Mouse (Mus musculus) c-Kit-positive CD71-positive TER-119-positive erythroid progenitor cells, embryonic 14.5 days (primary cell): ENCODE data around the gene Gm12184.
A peak's percentile ranks its signal among the peaks of the same experiment; 100 is the strongest.
"Not testable (repeated sequence)": the region's sequence is repeated elsewhere in the genome, so short reads cannot be mapped to it uniquely, and the experiment has no call there.

ENCODE experiments used
- DNase-seq: peaks from one replicate; pipeline ENCODE4 v3.0.0-alpha.2; 2013; ENCODE audit warnings: low spot score

Gm12184 gene

DNA sequence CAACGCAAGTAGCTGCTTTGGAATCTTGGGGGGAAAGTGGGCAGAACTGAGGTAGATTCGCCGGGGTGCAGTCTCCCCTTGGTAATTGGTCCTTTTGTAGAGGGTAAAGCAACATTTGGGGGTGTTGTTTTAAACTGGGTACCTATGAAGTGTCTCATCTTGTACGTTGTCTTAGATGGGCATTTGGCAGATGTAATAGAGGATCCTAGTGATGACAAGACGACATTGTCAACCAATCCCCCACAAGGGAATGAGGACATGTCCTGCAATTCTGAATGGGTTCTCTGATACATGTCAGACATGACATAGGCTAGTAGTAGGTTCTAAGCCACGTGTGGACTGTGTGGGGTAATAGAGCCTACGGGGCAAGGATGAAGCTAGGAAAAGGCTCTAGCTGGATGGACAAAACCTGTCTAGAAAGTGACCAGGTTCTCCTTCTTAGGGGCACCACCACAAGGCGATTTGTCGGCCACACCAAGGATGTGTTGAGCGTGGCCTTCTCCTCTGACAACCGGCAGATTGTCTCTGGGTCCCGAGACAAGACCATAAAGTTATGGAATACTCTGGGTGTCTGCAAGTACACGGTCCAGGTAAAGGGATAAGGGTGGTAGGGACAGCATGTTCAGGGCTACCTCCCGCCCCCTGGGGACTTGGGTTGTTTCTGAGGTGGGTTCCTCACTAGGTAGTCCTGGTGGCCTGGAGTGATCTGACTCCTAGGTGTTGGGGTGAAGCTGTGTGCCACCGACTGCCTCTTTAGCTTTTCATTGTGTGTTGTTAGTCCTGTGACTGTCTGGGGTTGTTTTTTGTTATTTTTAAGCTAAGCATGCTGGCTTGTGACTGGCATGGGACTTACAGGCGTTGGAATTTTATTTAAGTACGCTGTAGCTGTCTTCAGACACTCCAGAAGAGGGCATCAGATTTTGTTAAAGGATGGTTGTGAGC is 24.4 kb downstream of the Gm12184 start:
- DNase-seq: no peak

DNA sequence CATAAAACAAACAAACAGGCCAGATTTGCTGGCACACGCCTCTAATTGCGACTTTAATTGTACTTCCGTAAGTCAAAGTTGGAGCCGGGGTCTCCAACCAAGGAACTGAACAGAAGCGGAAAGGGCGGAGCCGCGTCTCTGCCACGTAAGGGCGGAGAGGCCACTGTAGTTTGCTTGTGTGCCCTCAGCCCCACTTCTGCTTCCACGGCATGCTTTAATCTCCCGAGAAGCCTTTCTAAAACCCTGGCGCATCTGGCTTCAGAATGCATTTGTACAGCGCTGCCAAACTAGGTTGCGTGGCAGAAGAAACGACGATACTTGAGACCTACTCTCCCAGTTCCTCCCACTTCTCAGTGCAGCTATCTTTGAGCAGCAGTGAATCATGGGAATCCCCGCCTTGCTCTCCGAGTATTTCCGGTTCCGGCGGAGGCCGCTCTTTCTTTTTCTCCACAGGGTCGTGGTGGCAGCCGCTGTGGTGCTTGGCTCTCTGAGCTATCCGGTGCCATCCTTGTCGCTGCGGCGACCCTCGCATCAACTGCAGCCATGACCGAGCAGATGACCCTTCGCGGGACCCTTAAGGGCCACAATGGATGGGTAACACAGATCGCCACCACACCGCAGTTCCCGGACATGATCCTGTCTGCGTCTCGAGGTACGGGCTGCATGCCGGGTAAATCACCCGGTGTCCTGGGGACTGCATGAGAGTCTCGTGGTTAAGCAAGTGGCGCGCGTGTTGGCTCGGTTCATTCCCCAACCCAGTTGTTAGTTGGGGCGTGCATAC is 26.3 kb downstream of the Gm12184 start, which contains the start of gene Rack1:
Rack1 (plus strand) TSS at position 412 of the 781 bp plus-strand sequence.
- DNase-seq: peak; percentile 86

DNA sequence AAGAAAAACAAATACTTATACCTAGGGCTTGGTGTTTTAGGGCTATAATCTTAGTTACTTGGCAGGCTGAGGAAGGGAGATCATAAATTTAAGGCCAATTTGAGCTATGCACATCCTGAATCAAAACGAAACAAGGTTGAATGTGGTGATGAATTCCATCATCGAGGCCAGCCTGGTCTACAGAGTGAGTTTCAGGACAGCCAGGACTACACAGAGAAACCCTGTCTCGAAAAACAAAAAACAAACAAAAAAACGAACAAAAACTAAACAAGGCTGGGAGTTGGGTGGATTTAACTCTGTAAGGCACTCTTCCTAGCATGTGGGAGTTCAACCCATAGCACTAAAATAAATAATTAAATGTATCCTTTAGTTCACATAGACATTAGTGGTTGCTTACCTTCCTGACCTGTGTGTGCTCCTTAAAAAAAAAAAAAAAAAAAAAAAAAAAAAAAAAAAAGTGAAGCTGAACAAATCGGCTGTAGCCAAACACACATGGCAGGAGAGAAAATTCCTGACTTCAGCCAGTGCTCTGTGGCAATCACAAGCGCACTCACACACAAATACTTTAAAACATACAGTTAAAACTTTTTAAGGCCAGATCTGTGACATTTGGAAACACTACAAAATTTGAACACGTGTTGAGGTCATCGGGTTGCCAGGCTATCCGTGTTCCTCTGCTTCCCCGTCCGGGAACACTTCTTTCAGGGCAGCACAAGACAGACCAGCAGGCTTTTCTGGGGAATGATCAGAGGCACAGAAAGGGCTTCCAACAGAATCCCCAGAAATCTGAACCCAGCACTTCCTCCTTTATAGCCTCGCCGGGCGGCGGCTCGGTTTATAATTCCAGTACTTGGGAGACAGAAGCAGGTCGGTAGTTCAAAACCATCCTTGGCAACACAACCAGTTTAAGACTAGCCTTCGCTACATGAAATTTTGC is 27.2 kb downstream of the Gm12184 start:
- DNase-seq: no peak

DNA sequence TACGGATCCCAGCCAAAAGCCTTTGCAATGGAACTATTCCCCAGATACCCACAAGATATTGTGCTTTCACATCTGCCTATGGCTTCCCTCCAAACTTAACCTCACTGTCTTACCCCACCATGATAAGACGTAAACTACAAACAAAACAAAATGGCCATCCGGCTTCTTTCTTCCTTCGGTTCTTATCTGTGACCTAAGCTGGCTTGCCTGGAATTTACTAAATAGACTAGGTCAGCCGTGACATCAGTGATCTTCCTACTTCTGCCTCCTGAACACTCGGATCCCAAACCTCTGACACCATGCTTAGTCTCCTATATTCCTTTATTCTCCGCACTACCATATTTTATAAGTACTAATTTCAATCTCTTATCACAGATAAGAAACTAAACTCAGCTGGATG is 28.1 kb downstream of the Gm12184 start:
- no peak for DNase-seq

DNA sequence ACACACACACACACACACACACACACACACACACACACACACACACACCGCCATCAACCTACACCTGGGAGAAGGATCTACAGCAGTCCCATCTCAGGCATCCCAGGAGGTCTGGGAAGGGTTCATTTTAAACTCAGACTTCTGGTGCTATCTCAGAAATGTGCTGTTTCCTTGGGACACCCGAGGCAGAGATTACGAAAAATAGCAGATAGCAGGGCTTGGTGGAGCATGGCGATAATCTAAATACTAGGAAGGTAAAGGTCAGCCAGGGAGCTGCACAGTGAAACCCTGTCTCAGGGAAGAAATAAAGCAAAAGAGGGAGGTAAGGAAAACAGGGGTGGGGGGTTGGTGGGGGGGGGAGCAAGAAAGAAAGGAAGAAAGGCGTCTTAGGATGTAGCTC is 29.2 kb downstream of the Gm12184 start:
- DNase-seq: no peak

DNA sequence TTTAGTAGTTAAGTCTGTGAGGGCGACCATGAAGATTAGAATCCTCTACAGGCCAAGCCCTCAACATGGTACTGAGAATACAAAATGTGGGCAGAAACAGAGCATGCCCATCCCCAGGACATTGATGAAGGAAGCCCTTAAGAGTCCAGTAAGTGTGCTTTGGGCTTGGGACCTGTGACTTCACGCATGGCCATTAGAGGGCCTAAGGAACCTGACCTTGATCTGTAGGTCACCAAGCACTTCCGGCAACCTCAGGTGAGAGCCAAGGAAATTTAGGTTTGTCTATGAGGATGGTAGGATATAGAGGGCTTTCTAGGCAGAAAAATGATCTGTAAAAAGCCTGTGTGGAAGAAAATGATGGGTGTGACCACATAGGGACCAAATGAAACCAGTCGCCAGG is 30.2 kb downstream of the Gm12184 start:
- no peak for DNase-seq

DNA sequence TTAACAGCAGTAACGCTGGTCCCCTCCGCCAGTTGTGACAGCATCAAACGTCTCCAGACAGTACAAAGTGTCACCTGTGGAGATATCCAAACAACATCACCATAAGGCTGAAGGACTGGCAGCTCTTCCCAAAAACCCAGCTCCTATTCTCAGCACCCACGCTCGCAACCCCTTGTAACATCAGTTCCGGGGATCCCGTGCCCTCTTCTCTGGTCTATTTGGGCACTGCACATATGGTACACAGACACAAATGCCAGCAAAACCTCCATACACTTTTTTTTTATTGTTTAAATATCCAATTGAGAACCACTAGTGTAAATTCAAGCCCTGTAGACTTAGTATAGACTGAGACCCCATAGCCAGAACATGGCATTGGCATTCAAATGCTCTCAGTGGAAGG is 31.2 kb downstream of the Gm12184 start:
- no peak for DNase-seq

DNA sequence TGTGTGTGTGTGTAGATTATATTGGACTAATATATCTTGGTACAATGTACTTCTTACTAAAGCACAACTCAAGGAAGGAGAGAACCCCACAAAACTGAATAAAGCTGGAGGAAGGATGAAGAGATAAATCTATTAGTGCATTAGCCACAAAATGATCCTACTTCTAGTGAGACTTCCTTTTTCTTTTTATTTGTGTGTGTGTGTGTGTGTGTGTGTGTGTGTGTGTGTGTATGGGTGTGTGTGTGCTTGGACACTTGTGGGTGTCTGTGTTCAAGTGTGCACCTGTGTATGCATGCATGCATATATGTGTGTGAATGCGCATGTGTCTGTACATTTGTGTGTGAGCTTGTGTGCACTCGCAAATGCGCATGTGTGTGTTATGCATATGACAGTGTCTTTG is 33.3 kb downstream of the Gm12184 start:
- no peak for DNase-seq

DNA sequence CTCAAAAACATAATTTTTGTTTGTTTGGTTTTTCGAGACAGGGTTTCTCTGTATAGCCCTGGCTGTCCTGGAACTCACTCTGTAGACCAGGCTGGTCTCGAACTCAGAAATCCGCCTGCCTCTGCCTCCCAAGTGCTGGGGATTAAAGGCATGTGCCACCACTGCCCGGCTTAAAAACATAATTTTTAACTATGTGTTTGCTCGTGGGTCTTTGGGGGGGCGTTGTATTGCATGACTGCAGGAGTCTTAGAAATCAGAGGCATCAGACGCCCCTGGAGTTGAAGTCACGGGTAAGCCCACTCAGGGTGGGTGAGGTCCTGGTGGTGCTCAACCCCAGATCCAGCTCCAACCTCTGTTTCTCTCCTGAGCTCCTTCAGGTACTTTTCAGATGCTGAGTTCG is 34.6 kb downstream of the Gm12184 start:
- DNase-seq: not testable (repeated sequence)

DNA sequence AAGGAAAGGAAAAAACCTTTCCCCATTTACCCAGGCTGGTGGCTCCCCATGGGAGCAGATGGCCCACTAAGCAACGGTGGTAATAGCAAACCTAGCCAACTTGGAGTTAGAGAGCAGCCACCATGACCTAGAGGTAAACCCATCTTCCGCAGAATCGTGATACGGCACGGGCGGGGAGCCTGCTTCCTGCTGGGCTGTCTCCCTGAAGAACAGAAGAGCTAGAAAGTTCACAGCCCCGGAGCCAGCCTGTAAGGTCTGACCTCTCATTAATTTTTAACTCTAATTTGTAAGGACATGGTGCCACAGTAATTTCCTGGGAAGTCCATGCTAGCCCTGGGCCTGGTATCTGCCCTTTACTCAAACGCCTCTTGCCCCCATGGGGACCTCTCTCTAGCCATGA is 35.5 kb downstream of the Gm12184 start:
- no peak for DNase-seq

DNA sequence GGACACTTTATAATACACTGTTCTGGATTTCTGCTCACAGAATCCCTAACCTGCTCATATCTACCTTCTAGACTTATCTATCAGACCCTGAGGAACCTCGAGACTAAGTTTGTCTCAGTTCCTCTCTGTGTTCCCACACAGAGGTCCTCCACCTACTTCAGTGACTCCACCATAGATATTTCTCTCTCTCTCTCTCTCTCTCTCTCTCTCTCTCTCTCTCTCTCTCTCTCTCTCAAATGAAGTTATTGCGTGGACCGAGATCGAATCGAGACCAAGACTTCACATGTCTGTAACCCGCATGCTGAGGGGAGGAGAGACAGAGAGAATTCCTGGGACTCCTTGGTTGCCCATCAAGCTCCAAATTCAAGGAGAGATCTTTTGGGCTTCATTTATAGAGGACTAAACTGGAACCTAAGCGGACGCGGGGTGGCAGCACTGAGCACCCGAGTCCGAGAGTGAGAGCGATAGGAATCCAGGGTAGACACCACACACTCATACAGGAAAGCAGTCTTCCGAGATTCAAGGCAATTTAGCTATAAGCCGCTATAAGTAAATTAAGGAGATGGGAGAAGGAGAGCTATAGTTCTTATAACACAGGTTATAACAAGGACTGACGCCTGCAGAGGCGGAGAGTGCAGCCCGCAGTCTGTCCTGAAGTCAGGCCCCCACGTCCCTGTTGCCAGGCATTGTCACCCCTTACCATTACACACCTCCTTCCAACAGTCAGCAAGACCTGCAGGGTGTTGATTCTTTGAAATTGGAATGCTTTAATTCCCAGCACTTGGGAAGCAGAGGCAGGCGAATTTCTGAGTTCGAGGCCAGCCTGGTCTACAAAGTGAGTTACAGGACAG is 36.3 kb downstream of the Gm12184 start:
- peak; percentile 81 for DNase-seq

DNA sequence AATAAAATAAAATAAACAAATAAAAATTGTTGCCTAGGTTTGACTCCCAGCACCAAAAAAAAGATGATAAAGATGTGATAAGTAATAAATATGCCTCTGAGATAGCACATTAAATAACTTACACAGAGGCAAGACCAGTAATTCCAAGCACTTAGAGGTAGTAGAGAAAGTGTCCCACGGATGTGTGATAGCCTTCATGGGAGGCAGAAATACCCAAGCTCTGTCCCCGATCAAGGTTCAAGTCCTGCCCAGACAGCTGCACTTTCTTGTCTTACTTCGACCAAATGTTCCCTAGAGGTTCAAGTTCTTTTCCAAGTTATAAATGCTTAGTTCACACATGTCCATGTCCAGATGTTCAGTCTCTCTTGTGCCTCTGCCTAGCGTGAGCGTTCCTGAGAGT is 37.2 kb downstream of the Gm12184 start:
- no peak for DNase-seq

DNA sequence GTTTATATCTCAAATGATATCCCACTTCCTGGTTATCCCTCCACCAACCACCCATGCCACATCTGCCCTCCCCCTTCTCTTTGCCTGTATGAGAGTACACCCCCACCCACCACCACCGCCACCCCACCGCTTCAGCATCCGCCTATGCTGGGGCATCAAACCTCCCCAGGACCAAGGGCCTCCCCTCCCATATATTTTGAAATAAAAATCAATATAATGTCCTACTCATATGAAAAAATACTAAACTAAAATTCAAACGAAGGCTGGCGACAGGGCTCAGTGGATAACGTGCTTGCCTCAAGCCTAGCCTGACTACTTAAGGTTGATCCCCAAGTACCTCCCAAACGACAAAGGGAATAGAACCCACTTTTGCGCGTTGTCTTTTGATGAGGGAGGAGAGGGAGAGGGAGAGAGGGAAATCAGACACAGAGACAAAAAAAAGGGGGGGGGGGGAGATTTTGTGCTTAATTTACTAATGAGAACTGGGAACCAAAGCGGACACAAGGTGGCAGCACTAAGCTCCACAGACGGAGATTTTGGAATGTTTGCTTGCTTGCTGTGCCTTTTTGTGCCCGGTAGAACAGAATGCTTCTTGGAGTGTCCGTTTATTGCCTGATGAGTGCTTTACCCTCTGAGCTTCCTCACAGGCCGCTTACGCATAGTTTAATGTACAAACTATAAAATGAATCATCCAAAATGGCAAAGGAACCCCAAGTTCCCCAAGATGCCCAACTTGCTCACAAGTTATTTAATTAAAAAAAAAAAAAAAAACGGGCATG is 38.0 kb downstream of the Gm12184 start:
- peak; percentile 83 for DNase-seq

DNA sequence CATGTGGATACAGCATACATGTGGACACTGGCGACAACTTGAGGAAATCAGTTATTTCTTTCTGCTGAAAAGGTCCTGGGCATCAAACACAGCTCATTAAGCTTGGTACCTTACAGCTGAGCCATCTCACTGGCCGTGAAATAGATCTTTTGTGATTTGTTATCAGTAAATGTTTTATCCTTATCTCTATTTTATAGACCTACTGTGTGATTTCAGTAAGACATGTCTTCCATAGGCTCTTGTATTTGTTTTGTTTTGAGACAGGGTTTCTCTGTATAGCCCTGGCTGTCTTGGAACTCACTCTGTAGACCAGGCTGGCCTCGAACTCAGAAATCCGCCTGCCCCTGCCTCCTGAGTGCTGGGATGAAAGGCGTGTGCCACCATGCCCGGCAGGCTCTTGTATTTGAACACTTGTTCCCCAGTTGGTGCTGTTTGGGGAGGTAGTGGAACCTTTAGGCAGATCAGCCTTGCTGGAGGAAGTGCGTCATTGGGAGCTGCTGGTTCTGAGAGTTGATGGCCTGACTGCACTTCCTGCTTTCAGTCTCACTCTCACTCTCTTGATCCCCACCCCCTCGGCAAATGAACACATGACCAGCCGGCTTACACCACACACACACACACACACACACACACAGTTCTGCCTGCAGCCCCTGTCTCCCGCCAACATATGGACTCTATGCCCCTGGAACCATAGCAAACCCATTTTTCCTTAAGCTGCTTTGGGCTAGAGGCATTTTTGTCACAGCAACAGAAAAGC is 38.8 kb downstream of the Gm12184 start:
- DNase-seq: no peak

DNA sequence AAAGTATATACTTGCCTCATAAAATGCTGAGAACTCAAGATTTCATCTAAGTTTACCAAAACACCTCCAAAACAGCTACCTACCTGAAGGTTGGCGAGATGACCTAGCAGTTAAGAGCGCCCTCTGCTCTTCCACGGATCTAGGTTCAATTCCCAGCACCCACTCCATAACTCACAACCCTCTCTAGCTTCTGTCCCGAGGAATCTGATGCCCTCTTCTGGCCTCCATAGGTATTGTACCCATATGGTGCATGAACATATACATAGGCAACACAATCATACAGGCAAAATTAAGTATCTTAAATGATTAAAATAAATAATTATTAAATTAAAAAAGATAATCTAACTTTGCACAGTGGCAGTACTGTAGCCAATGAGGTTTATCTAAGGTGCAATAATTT is 44.2 kb downstream of the Gm12184 start:
- no peak for DNase-seq

DNA sequence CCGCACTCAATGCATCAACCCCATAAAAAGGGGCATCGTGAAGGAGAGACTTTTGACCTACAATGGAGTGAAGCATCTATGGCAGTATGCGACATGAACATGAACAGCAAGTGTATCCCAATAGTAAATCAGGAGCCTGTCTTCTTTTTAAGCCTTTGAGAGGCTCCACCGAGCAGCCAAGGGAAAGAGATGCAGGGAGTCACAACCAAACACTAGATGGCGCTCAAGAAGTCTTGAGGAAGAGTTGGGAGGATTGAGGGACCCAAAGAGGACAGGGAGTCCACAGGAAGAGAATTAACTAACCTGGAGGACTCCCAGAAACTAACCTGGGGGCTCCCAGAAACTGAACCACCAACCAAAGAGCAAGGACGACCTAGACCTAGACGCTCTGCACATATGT is 47.0 kb downstream of the Gm12184 start:
- DNase-seq: peak; percentile 63

DNA sequence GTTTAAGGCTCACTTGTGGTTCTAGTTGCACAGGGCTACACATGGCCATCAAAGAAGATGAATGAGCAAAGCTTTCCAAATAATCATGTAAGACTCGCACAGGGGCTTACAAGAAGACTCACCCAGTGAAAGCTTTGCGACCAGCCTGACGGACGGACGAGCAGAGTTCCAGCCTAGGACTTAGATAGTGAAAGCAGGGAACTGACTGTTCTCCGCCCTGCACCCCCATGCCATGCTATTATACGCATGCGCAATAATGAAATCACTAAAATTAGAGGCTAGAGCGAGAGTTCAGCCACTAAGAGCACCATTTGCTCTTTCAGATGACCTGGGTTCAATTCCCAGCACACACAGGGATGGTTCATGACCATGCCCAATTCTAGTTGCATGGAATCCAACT is 49.2 kb downstream of the Gm12184 start:
- no peak for DNase-seq

DNA sequence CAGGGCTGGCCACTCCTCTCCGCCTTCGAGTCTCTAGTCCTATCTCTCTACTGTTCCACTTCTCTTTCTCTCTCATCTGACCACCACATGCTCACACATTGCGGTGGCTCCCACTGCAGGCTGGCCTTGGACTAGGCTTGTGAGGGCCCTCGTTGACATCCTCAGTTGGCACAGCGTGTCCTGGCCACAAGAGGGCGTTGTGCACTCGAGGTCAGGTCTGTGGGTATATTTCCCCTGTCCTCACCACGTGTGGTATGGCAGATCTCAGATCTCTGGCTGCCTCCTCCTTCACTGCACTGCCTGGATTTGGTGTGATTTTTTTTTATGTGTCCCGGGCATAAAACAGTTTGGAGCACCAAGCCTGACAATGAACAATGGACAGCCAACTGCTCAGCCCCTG is 49.8 kb downstream of the Gm12184 start:
- no peak for DNase-seq

DNA sequence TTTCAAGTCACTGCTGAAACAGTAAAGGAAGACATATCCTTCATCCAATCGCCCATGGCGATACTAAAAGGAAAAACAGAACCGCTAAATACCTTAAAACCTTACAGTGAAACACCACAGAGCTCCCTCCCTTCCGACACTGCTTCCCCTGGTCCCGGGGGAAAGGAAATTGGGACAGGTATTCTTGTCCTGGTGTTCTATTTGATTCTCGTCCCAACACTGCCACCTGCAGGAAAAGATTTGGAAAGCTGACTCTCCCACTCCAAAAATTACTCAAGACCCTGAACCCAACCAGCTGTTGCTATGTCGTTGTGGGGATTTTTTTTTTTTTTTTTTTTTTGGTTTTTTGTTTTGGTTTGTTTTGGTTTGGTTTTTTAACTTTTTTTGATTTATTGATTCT is 51.0 kb downstream of the Gm12184 start:
- DNase-seq: peak; percentile 59
